Mouse (Mus musculus) ES-Bruce4 (cell line): ENCODE results near the gene Pus3.

Experiments used
- CTCF ChIP-seq: IDR thresholded peaks from one replicate; pipeline ENCODE4 v1.8.1; 2011; ENCODE audit warnings: low read depth, low read length
- POLR2A ChIP-seq: IDR thresholded peaks from one replicate; pipeline ENCODE4 v1.8.1; 2011; ENCODE audit warnings: low read length; ENCODE audit not compliant: insufficient read depth

- TF ChIP-seq POLR2A (no peak), CTCF (no peak)
These were observed 49.4 kb downstream of the Pus3 start for GRCm38 (mm10) chr9:35607647-35608405.
